Mouse (Mus musculus): ENCODE data around the gene Clasp1.

GRCm38 (mm10) chr1:118658716-118659115 lies 269.9 kb downstream of the Clasp1 start:
- TF ChIP-seq CTCF (IDR thresholded peaks at IDR 0.05; ENCODE audit: insufficient read depth, low read length) (no peak), POLR2A (IDR thresholded peaks at IDR 0.05; ENCODE audit: borderline replicate concordance, extremely low read depth, low read depth, low read length) (no peak)

All from lung, adult 2 months (tissue).